Mouse (Mus musculus): Measurements from ENCODE around the gene Amacr. TPM values are rescaled to one million over a fixed set of nuclear protein-coding genes. Genes with fewer than 3 reads are reported as not detected.

The Amacr gene
- polyA plus RNA-seq, 1 experiment: 5.6 TPM

DNA sequence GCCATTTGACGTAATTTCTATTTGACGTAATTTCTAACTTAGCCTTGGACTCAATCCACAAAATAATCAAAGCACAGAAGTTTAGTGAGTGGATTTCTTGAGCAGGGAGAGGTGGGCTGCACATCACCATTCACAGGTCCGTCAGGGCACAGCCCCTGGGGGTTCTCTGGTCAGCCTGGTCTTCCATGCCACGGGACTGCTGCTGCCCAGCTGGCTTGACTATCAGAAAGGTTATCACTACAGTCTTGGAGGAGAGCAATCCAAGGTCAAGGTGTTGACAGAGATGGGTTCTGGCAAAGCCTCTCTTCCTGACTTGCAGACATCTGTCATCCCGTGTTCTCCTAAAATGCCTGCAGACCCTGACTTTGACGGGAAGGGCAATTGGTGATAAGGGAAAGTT, 23.1 kb downstream of the Amacr start:
- no peaks in the 10 kb centered on the region for H3K27me3 ChIP-seq (ENCODE audit: control insufficient read depth, insufficient read depth, low read length)
- TF ChIP-seq CTCF (IDR thresholded peaks at IDR 0.05; ENCODE audit: borderline replicate concordance, control insufficient read depth, extremely low read depth, insufficient read depth, low read length, poor library complexity) (no peak), POLR2A (IDR thresholded peaks at IDR 0.05; ENCODE audit: control insufficient read depth, extremely low read depth, insufficient read depth, low read length, poor library complexity) (no peak)
- DNase-seq: no peak
- no peaks in the 10 kb centered on the region for H3K36me3 ChIP-seq (ENCODE audit: control insufficient read depth, insufficient read depth, low read length)
- H3K4me1 ChIP-seq (replicated peaks; ENCODE audit: control insufficient read depth, insufficient read depth, low read length): no peaks in the 10 kb centered on the region
- no peak overlapping the region for H3K4me3 ChIP-seq (ENCODE audit: control insufficient read depth, insufficient read depth, low read length)
- H3K27ac ChIP-seq (ENCODE audit: control insufficient read depth, insufficient read depth, low read length): no peak overlapping the region
- WGBS: 91% methylated on average over 6 of the region's 6 CpGs

DNA sequence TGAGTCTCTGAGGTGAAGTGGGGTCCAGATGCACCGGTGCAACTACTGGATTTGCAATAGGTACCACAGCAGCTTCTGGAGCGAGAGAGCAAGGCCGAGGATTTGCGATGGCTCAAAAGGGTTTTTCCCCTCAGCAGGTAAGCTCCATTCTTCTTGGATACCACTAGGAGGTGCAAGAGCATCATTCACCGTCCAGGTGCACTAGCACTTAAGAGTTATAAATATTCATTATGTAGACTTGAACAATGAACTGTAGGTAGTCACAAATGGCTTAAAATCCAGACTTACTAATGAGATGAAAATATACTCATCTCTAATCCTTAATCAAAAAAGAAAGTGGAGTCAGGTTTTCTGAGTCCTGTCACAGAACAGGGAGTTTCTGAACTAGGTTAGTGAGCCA, 27.2 kb downstream of the Amacr start:
- no peaks in the 10 kb centered on the region for H3K4me1 ChIP-seq (replicated peaks; ENCODE audit: control insufficient read depth, insufficient read depth, low read length)
- H3K36me3 ChIP-seq (ENCODE audit: control insufficient read depth, insufficient read depth, low read length): no peaks in the 10 kb centered on the region
- 36% methylated on average over 5 of the region's 5 CpGs for WGBS
- TF ChIP-seq POLR2A (IDR thresholded peaks at IDR 0.05; ENCODE audit: control insufficient read depth, extremely low read depth, insufficient read depth, low read length, poor library complexity) (no peak), CTCF (IDR thresholded peaks at IDR 0.05; ENCODE audit: borderline replicate concordance, control insufficient read depth, extremely low read depth, insufficient read depth, low read length, poor library complexity) (no peak)
- H3K27ac ChIP-seq (ENCODE audit: control insufficient read depth, insufficient read depth, low read length): no peak overlapping the region
- no peak for DNase-seq
- H3K27me3 ChIP-seq (ENCODE audit: control insufficient read depth, insufficient read depth, low read length): no peaks in the 10 kb centered on the region
- no peak overlapping the region for H3K4me3 ChIP-seq (ENCODE audit: control insufficient read depth, insufficient read depth, low read length)

DNA sequence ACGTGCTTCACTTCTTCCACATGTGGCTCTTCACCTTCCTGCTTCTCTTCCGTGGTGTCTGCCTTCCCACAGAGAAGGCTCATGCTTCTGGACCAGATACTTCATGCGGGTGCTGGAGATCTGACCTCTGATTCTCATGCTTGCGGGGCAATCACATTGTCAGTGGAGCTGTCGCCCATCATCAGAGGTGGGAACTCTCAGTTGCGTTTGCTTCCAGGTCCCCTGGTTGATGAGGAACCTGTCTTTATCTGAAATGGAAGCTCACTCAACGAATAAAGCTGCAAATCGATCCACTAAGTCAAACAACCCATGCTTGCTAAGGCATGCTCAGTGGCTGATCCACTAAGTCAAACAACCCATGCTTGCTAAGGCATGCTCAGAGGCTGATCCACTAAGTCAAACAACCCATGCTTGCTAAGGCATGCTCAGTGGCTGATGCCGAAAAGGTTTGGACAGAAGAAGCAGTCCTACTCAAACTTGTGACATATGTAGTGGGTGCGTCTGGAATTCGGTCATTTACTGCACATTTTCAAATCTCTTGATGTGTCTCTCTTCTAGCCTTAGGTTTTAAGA, 29.5 kb downstream of the Amacr start:
- no peak for DNase-seq
- H3K36me3 ChIP-seq (ENCODE audit: control insufficient read depth, insufficient read depth, low read length): no peaks in the 10 kb centered on the region
- H3K4me3 ChIP-seq (ENCODE audit: control insufficient read depth, insufficient read depth, low read length): no peak overlapping the region
- H3K27ac ChIP-seq (ENCODE audit: control insufficient read depth, insufficient read depth, low read length): no peak overlapping the region
- WGBS: 91% methylated on average over 11 of the region's 11 CpGs
- H3K27me3 ChIP-seq (ENCODE audit: control insufficient read depth, insufficient read depth, low read length): no peaks in the 10 kb centered on the region
- no peaks in the 10 kb centered on the region for H3K4me1 ChIP-seq (replicated peaks; ENCODE audit: control insufficient read depth, insufficient read depth, low read length)
- TF ChIP-seq CTCF (IDR thresholded peaks at IDR 0.05; ENCODE audit: borderline replicate concordance, control insufficient read depth, extremely low read depth, insufficient read depth, low read length, poor library complexity): no peak
- no peak for TF ChIP-seq POLR2A (IDR thresholded peaks at IDR 0.05; ENCODE audit: control insufficient read depth, extremely low read depth, insufficient read depth, low read length, poor library complexity)

DNA sequence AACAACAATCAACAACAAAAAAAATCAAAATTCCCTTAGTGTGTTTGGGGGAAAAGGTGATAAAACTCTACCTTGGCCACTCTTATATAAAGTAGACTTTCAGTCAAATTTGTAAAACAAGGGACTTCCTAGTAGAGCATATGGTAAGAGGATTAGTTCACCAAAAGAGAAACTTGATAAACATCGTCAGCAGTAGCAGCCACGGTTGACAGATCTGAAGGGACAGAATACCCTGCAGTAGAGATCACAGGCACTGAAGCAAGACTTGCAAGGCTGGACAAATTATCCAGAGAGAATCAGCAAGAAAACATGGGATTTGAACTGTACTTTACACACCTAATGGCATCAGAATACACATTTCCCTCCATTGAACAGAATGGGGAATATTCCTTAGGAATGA, 33.4 kb downstream of the Amacr start:
- Histone ChIP-seq H3K27me3 (ENCODE audit: control insufficient read depth, insufficient read depth, low read length) (no peaks in the 10 kb centered on the region), H3K4me1 (replicated peaks; ENCODE audit: control insufficient read depth, insufficient read depth, low read length) (no peaks in the 10 kb centered on the region), H3K4me3 (ENCODE audit: control insufficient read depth, insufficient read depth, low read length) (no peak overlapping the region), H3K36me3 (ENCODE audit: control insufficient read depth, insufficient read depth, low read length) (no peaks in the 10 kb centered on the region), H3K27ac (ENCODE audit: control insufficient read depth, insufficient read depth, low read length) (no peak overlapping the region)
- DNase-seq: no peak
- WGBS: 74% methylated on average over 2 of the region's 2 CpGs
- TF ChIP-seq POLR2A (IDR thresholded peaks at IDR 0.05; ENCODE audit: control insufficient read depth, extremely low read depth, insufficient read depth, low read length, poor library complexity) (no peak), CTCF (IDR thresholded peaks at IDR 0.05; ENCODE audit: borderline replicate concordance, control insufficient read depth, extremely low read depth, insufficient read depth, low read length, poor library complexity) (no peak)

DNA sequence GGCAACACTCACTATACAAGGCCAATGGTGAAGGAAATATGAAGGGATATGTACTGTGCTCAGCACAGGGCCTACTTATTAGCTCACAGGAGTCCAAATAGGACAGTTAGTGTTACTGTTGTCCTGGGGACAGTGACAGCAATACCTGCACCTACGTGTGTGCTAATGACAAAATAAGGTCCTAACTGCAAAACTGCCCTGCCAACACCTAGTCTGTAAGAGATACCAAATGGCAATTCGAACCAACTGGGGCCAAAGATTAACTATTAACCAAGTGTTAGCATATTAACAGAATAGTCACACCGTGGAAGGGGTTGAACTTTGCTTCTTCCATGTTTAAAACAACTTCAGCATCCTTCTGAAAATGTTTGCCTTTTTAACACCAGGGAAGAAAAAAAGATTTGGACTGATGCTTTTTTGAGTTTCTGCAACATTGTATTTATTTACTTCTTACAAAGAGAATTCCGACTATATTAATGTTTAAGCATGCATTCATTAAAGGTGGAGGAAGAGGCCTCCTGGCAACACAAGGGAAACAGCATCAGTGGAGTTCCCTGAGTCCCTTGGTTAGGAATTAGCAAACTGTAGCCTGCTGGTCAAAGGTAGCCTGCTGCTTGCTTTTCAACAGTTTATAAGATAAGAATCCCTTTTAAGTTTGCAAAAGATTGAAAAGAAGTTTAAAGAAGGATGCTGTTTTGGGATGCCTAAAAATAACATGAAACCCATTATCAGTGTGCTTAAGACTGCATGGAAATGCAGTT, 45.4 kb downstream of the Amacr start:
- Histone ChIP-seq H3K27ac (ENCODE audit: control insufficient read depth, insufficient read depth, low read length) (no peak overlapping the region), H3K4me1 (replicated peaks; ENCODE audit: control insufficient read depth, insufficient read depth, low read length) (no peaks in the 10 kb centered on the region), H3K4me3 (ENCODE audit: control insufficient read depth, insufficient read depth, low read length) (no peak overlapping the region), H3K27me3 (ENCODE audit: control insufficient read depth, insufficient read depth, low read length) (no peaks in the 10 kb centered on the region), H3K36me3 (ENCODE audit: control insufficient read depth, insufficient read depth, low read length) (no peaks in the 10 kb centered on the region)
- no peak for TF ChIP-seq CTCF (IDR thresholded peaks at IDR 0.05; ENCODE audit: borderline replicate concordance, control insufficient read depth, extremely low read depth, insufficient read depth, low read length, poor library complexity)
- TF ChIP-seq POLR2A (IDR thresholded peaks at IDR 0.05; ENCODE audit: control insufficient read depth, extremely low read depth, insufficient read depth, low read length, poor library complexity): no peak
- WGBS: 85% methylated on average over 4 of the region's 4 CpGs
- no peak for DNase-seq

DNA sequence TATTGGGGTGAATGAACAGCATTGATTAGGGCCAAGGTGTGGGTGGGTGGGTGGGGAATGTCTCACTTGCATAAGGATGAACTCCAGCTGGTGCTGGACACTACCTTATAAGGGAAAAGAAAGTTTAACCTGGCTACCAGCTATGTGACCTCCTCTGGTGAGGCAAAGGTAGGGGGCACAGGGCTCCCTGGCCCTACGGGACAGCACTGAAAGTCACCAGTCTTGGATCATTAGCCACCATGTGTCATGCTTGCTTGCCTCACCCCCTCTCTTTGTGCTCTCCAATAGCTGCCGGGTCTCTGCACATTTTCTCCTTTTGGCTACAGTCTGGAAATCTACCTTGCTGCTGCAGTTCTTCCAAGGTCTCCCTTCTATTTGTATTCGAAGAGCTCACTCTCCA, 48.6 kb downstream of the Amacr start:
- Histone ChIP-seq H3K4me3 (ENCODE audit: control insufficient read depth, insufficient read depth, low read length) (no peak overlapping the region), H3K27ac (ENCODE audit: control insufficient read depth, insufficient read depth, low read length) (no peak overlapping the region), H3K27me3 (ENCODE audit: control insufficient read depth, insufficient read depth, low read length) (no peaks in the 10 kb centered on the region; the same call in 1 of the 2 replicates), H3K4me1 (replicated peaks; ENCODE audit: control insufficient read depth, insufficient read depth, low read length) (no peaks in the 10 kb centered on the region), H3K36me3 (ENCODE audit: control insufficient read depth, insufficient read depth, low read length) (no peaks in the 10 kb centered on the region)
- TF ChIP-seq CTCF (IDR thresholded peaks at IDR 0.05; ENCODE audit: borderline replicate concordance, control insufficient read depth, extremely low read depth, insufficient read depth, low read length, poor library complexity) (no peak), POLR2A (IDR thresholded peaks at IDR 0.05; ENCODE audit: control insufficient read depth, extremely low read depth, insufficient read depth, low read length, poor library complexity) (no peak)
- 89% methylated on average over 3 of the region's 3 CpGs for WGBS
- no peak for DNase-seq

Data from thymus, adult 2 months (tissue).